Mouse (Mus musculus): ENCODE results near the gene Rap1gap2. TPM values are rescaled to one million over a fixed set of nuclear protein-coding genes. Genes with fewer than 3 reads are reported as not detected.
"Not testable (repeated sequence)": the region's sequence is repeated elsewhere in the genome, so short reads cannot be mapped to it uniquely, and the experiment has no call there.

Gene Rap1gap2
- polyA plus RNA-seq, 1 experiment from 2014 or later: 1.3 TPM

DNA sequence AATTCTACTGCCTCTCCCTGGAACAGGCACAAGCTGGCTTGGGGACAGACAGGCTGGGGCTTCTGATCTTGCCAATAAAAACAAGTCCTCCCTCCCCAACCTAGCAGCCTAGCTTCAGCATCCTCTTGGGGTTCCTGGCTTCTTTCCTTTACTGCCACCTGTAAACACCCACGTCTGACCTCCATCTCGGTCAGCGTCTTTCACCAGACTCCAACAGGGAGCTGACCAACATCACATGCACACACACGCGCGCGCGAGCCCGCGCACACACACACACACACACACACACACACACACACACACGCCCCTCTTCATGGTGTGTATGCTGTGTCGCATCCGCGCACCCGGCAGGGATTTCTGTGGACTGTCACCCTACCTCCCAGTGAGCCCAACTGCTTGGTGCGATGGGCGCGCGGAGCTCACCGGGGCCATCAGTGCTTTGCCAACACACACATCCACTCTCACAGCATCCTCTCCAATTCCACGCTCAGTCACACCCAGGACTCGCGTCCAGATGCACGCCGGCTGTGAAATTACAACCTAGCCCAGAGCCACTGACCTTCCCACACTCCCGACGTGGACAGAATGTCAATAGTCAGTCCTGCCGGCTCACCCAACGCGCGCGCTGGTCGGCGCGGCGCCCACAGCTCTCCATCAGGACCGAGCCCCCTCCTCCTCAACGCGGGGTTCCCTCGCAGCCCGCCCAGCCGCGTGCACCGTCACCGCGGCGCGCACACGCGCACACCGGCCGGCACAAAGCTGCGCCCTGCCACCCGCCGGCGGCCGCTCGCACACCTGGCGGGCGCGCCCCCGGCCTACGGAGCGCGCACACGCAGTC, 21.1 kb downstream of the Rap1gap2 start:
- ATAC-seq (replicated peaks; ENCODE audit: low FRiP score) (0 out of 2 replicates have a peak, but pooled peaks have one; percentile 36), DNase-seq (ENCODE audit: low spot score) (peak; percentile 61)
- H3K9ac ChIP-seq (ENCODE audit: low read length): no peak overlapping the region; the same call in 1 of the 2 replicates

DNA sequence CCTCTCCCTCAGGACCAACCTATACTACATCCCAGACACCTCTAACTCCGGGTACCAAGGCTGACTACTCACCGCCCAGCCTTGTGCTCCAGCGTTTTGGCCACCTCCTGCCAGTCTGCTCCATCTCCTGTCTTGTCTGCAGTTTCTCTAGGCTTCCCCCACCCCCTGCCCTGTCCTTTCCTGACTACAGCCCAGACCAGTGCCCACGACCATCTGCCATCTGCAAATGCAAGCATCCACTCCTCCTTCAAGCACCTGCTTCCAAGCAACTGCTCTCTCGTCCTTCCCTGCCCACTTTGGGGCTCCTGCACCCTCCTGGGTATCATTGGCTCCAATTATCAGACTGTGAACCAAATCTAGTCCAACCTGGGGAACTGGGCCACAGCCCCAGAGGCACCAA, 24.3 kb downstream of the Rap1gap2 start:
- no peaks in the 10 kb centered on the region for H3K36me3 ChIP-seq (ENCODE audit: control insufficient read depth, insufficient read depth, low read length)
- H3K4me3 ChIP-seq (ENCODE audit: low read depth, low read length): no peak overlapping the region
- peaks cover 34% of the 10 kb centered on the region for H3K27me3 ChIP-seq (ENCODE audit: control insufficient read depth, insufficient read depth, low read length)
- no peak overlapping the region for H3K4me2 ChIP-seq (ENCODE audit: low read depth, low read length, severe bottlenecking)
- H3K27ac ChIP-seq (ENCODE audit: low read depth, low read length): no peak overlapping the region
- ATAC-seq (replicated peaks; ENCODE audit: low FRiP score) (no peak), DNase-seq (ENCODE audit: low spot score) (no peak)
- 63% methylated on average over 5 of the region's 5 CpGs for WGBS
- H3K9ac ChIP-seq (ENCODE audit: low read length): no peak overlapping the region
- no peaks in the 10 kb centered on the region for H3K4me1 ChIP-seq (replicated peaks; ENCODE audit: control insufficient read depth, insufficient read depth, low read length)
- H3K9me3 ChIP-seq (ENCODE audit: control insufficient read depth, low read length): no peaks in the 10 kb centered on the region

More for the DNA sequence above, 21.1 kb downstream of the Rap1gap2 start:
- Histone ChIP-seq H3K4me1 (replicated peaks; ENCODE audit: control insufficient read depth, insufficient read depth, low read length) (no peaks in the 10 kb centered on the region), H3K9me3 (ENCODE audit: control insufficient read depth, low read length) (no peaks in the 10 kb centered on the region), H3K27me3 (ENCODE audit: control insufficient read depth, insufficient read depth, low read length) (peaks cover 34% of the 10 kb centered on the region), H3K27ac (ENCODE audit: low read depth, low read length) (no peak overlapping the region), H3K36me3 (ENCODE audit: control insufficient read depth, insufficient read depth, low read length) (no peaks in the 10 kb centered on the region), H3K4me3 (ENCODE audit: low read depth, low read length) (peak overlapping the region; percentile 39), H3K4me2 (ENCODE audit: low read depth, low read length, severe bottlenecking) (peak overlapping the region; percentile 65)
- 4% methylated on average over 66 of the region's 66 CpGs for WGBS

GRCm38 (mm10) chr11:74584946-74585723, 25.6 kb downstream of the Rap1gap2 start:
- peaks cover 22% of the 10 kb centered on the region for H3K27me3 ChIP-seq (ENCODE audit: control insufficient read depth, insufficient read depth, low read length)
- H3K4me1 ChIP-seq (replicated peaks; ENCODE audit: control insufficient read depth, insufficient read depth, low read length): no peaks in the 10 kb centered on the region
- 68% methylated on average over 10 of the region's 10 CpGs for WGBS
- no peak overlapping the region for H3K9ac ChIP-seq (ENCODE audit: low read length)
- ATAC-seq (replicated peaks; ENCODE audit: low FRiP score) (no peak), DNase-seq (ENCODE audit: low spot score) (no peak)
- no peak overlapping the region for H3K27ac ChIP-seq (ENCODE audit: low read depth, low read length)
- no peaks in the 10 kb centered on the region for H3K36me3 ChIP-seq (ENCODE audit: control insufficient read depth, insufficient read depth, low read length)
- no peak overlapping the region for H3K4me2 ChIP-seq (ENCODE audit: low read depth, low read length, severe bottlenecking)
- no peaks in the 10 kb centered on the region for H3K9me3 ChIP-seq (ENCODE audit: control insufficient read depth, low read length)
- H3K4me3 ChIP-seq (ENCODE audit: low read depth, low read length): no peak overlapping the region

DNA sequence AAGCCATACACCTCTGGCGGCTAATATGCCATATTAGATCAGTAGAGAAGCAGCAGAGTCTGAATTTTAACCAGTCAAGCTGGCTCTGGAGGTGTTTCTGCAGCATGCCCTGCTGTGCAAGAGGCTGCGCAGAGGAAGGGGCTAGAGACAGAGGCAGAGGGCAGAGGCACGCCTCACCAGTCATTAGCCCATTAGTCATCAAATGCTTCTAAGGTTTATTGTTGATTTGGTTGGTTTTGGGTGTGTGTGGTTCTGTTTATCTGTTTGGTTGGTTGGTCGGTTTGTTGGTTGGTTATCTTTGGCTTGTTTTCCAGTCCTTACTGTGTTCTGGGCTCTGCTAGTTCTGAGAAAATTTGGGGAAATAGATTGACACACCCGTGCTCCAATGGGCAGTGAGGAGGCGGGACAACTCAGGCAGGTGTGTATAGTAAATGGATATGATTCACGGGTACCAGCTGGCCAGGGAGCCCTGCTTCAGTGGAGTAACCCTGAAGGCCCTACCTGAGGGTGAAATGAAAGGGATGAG, 26.8 kb downstream of the Rap1gap2 start:
- DNase-seq (ENCODE audit: low spot score) (no peak), ATAC-seq (replicated peaks; ENCODE audit: low FRiP score) (no peak)
- Histone ChIP-seq H3K27ac (ENCODE audit: low read depth, low read length) (no peak overlapping the region), H3K4me1 (replicated peaks; ENCODE audit: control insufficient read depth, insufficient read depth, low read length) (no peaks in the 10 kb centered on the region), H3K9me3 (ENCODE audit: control insufficient read depth, low read length) (no peaks in the 10 kb centered on the region), H3K4me3 (ENCODE audit: low read depth, low read length) (no peak overlapping the region), H3K27me3 (ENCODE audit: control insufficient read depth, insufficient read depth, low read length) (peaks cover 9% of the 10 kb centered on the region), H3K9ac (ENCODE audit: low read length) (no peak overlapping the region), H3K36me3 (ENCODE audit: control insufficient read depth, insufficient read depth, low read length) (no peaks in the 10 kb centered on the region), H3K4me2 (ENCODE audit: low read depth, low read length, severe bottlenecking) (no peak overlapping the region)
- 75% methylated on average over 7 of the region's 7 CpGs for WGBS

GRCm38 (mm10) chr11:74582464-74582863, 28.3 kb downstream of the Rap1gap2 start:
- 79% methylated on average over 3 of the region's 3 CpGs for WGBS
- Histone ChIP-seq H3K9ac (ENCODE audit: low read length) (no peak overlapping the region), H3K4me1 (replicated peaks; ENCODE audit: control insufficient read depth, insufficient read depth, low read length) (no peaks in the 10 kb centered on the region), H3K27ac (ENCODE audit: low read depth, low read length) (no peak overlapping the region), H3K4me3 (ENCODE audit: low read depth, low read length) (no peak overlapping the region), H3K27me3 (ENCODE audit: control insufficient read depth, insufficient read depth, low read length) (no peaks in the 10 kb centered on the region; the same call in 1 of the 2 replicates), H3K9me3 (ENCODE audit: control insufficient read depth, low read length) (no peaks in the 10 kb centered on the region), H3K36me3 (ENCODE audit: control insufficient read depth, insufficient read depth, low read length) (no peaks in the 10 kb centered on the region), H3K4me2 (ENCODE audit: low read depth, low read length, severe bottlenecking) (no peak overlapping the region)
- ATAC-seq (replicated peaks; ENCODE audit: low FRiP score) (no peak), DNase-seq (ENCODE audit: low spot score) (no peak)

- not testable (repeated sequence) for DNase-seq (ENCODE audit: low spot score); H3K4me3 ChIP-seq (ENCODE audit: low read depth, low read length); H3K27ac ChIP-seq (ENCODE audit: low read depth, low read length); H3K27me3 ChIP-seq (ENCODE audit: control insufficient read depth, insufficient read depth, low read length); H3K36me3 ChIP-seq (ENCODE audit: control insufficient read depth, insufficient read depth, low read length); H3K4me2 ChIP-seq (ENCODE audit: low read depth, low read length, severe bottlenecking); H3K9me3 ChIP-seq (ENCODE audit: control insufficient read depth, low read length); H3K9ac ChIP-seq (ENCODE audit: low read length); ATAC-seq (replicated peaks; ENCODE audit: low FRiP score); H3K4me1 ChIP-seq (replicated peaks; ENCODE audit: control insufficient read depth, insufficient read depth, low read length)
- 56% methylated on average over 4 of the region's 4 CpGs for WGBS
Measured at GRCm38 (mm10) chr11:74581333-74581732, 29.4 kb downstream of the Rap1gap2 start.

DNA sequence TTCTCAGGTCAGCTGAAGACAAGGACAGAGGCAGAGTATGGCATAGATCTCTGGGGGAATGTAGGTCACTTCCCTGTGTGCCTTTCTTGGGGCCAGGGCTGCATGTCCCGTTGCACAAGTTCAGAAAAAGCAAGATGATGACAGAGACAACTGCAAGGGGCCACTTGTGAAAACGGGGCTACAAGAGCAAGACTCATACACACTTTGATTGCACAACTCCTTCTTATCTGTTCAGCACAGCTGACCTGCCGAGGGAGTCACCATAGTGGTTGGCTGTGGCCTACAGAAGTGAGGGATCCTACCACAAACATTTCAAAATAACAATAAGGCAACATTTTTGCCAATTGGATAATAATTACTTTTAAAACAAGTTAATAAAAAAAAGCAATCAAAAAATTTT, 33.6 kb downstream of the Rap1gap2 start:
- H3K9me3 ChIP-seq (ENCODE audit: control insufficient read depth, low read length): no peaks in the 10 kb centered on the region
- H3K9ac ChIP-seq (ENCODE audit: low read length): no peak overlapping the region
- no peak overlapping the region for H3K4me3 ChIP-seq (ENCODE audit: low read depth, low read length)
- no peak overlapping the region for H3K4me2 ChIP-seq (ENCODE audit: low read depth, low read length, severe bottlenecking)
- H3K4me1 ChIP-seq (replicated peaks; ENCODE audit: control insufficient read depth, insufficient read depth, low read length): no peaks in the 10 kb centered on the region
- DNase-seq (ENCODE audit: low spot score) (no peak), ATAC-seq (replicated peaks; ENCODE audit: low FRiP score) (no peak)
- 85% methylated on average over 3 of the region's 3 CpGs for WGBS
- no peak overlapping the region for H3K27ac ChIP-seq (ENCODE audit: low read depth, low read length)
- H3K36me3 ChIP-seq (ENCODE audit: control insufficient read depth, insufficient read depth, low read length): no peaks in the 10 kb centered on the region
- H3K27me3 ChIP-seq (ENCODE audit: control insufficient read depth, insufficient read depth, low read length): no peaks in the 10 kb centered on the region

- H3K27ac ChIP-seq (ENCODE audit: low read depth, low read length): no peak overlapping the region
- H3K4me3 ChIP-seq (ENCODE audit: low read depth, low read length): no peak overlapping the region
- ATAC-seq (replicated peaks; ENCODE audit: low FRiP score) (no peak), DNase-seq (ENCODE audit: low spot score) (no peak)
- no peak overlapping the region for H3K4me2 ChIP-seq (ENCODE audit: low read depth, low read length, severe bottlenecking)
- no peaks in the 10 kb centered on the region for H3K36me3 ChIP-seq (ENCODE audit: control insufficient read depth, insufficient read depth, low read length)
- H3K9me3 ChIP-seq (ENCODE audit: control insufficient read depth, low read length): no peaks in the 10 kb centered on the region
- WGBS: 70% methylated on average over 3 of the region's 3 CpGs
- no peaks in the 10 kb centered on the region for H3K4me1 ChIP-seq (replicated peaks; ENCODE audit: control insufficient read depth, insufficient read depth, low read length)
- H3K9ac ChIP-seq (ENCODE audit: low read length): no peak overlapping the region
- H3K27me3 ChIP-seq (ENCODE audit: control insufficient read depth, insufficient read depth, low read length): no peaks in the 10 kb centered on the region
Measured at GRCm38 (mm10) chr11:74575940-74576339, 34.8 kb downstream of the Rap1gap2 start.

Measured in forebrain, embryonic 11.5 days (tissue).